Mouse (Mus musculus): ENCODE results near the gene Ublcp1. TPM values are rescaled to one million over a fixed set of nuclear protein-coding genes. Genes with fewer than 3 reads are reported as not detected.

Ublcp1 gene
- polyA plus RNA-seq, 1 experiment from 2014 or later: 50.6 TPM

- Histone ChIP-seq H3K4me3 (no peak overlapping the region), H3K9ac (replicated peaks) (no peak overlapping the region), H3K27ac (replicated peaks) (no peak overlapping the region), H3K36me3 (no peaks in the 10 kb centered on the region), H3K27me3 (no peaks in the 10 kb centered on the region), H3K9me3 (no peaks in the 10 kb centered on the region), H3K4me2 (replicated peaks) (no peak overlapping the region), H3K4me1 (peaks cover 21% of the 10 kb centered on the region)
- 67% methylated on average over 5 of the region's 5 CpGs for WGBS
- ATAC-seq (replicated peaks): no peak
These were observed 63.8 kb downstream of the Ublcp1 start for GRCm38 (mm10) chr11:44406457-44406856.

- Histone ChIP-seq H3K4me2 (replicated peaks) (no peak overlapping the region), H3K27me3 (no peaks in the 10 kb centered on the region), H3K9me3 (no peaks in the 10 kb centered on the region), H3K4me1 (peaks cover 25% of the 10 kb centered on the region), H3K9ac (replicated peaks) (no peak overlapping the region), H3K36me3 (no peaks in the 10 kb centered on the region), H3K4me3 (no peak overlapping the region), H3K27ac (replicated peaks) (no peak overlapping the region)
- ATAC-seq (replicated peaks): no peak
- 0% methylated on average over 1 of the region's 1 CpGs for WGBS
These were observed 64.3 kb downstream of the Ublcp1 start for GRCm38 (mm10) chr11:44405961-44406360.

GRCm38 (mm10) chr11:44405113-44405512 is 65.2 kb downstream of the Ublcp1 start:
- WGBS: 94% methylated on average over 4 of the region's 4 CpGs
- Histone ChIP-seq H3K4me3 (no peak overlapping the region), H3K4me2 (replicated peaks) (no peak overlapping the region), H3K9me3 (no peaks in the 10 kb centered on the region), H3K4me1 (peaks cover 25% of the 10 kb centered on the region), H3K9ac (replicated peaks) (no peak overlapping the region), H3K36me3 (no peaks in the 10 kb centered on the region), H3K27ac (replicated peaks) (no peak overlapping the region), H3K27me3 (no peaks in the 10 kb centered on the region)
- ATAC-seq (replicated peaks): no peak

Small RNA genes within 50 kb of the gene (microRNA-seq; reads per million reads assigned to microRNA genes)
- not detected for gene Gm22121

Other genes with a start within 250 kb of the Ublcp1 start
- not detected in 2 replicates for gene Il12b, start 70.4 kb downstream of the Ublcp1 start, polyA plus RNA-seq (2015; fragmentation: Nextera tagmentation; extraction: Ambion mirVana)
- gene Rnf145, start 48.5 kb upstream of the Ublcp1 start, polyA plus RNA-seq (2015; fragmentation: Nextera tagmentation; extraction: Ambion mirVana): 96.6 and 99.2 TPM in 2 replicates
- gene Ebf1, start 146.8 kb upstream of the Ublcp1 start, polyA plus RNA-seq (2015; fragmentation: Nextera tagmentation; extraction: Ambion mirVana): 35.6 and 44.7 TPM in 2 replicates

All from forebrain, embryonic 15.5 days (tissue).